Mouse (Mus musculus) embryonic fibroblast, embryonic 13.5 days (primary cell): ENCODE measurements at regions not wholly inside any gene's neighbourhood (a gene's known extent, or its start where the extent isn't known, plus 50 kb on each side); places are given as distances from the start of the nearest gene placed in this dataset.

Experiments
- CTCF ChIP-seq: IDR thresholded peaks from 2 replicates; pipeline ENCODE4 v1.5.1; 2011; ENCODE audit warnings: mild to moderate bottlenecking, control low read depth, low read length, moderate library complexity, borderline replicate concordance; ENCODE audit not compliant: insufficient read depth
- POLR2A ChIP-seq: IDR thresholded peaks from 2 replicates; pipeline ENCODE4 v1.6.1; 2011; ENCODE audit warnings: low read depth, mild to moderate bottlenecking, control low read depth, low read length, moderate library complexity

GRCm38 (mm10) chr3:41298776-41299175 is 215.9 kb upstream of the Pgrmc2 start:
- TF ChIP-seq CTCF, result no peak
- TF ChIP-seq POLR2A, result no peak
